In the genomic region with DNA sequence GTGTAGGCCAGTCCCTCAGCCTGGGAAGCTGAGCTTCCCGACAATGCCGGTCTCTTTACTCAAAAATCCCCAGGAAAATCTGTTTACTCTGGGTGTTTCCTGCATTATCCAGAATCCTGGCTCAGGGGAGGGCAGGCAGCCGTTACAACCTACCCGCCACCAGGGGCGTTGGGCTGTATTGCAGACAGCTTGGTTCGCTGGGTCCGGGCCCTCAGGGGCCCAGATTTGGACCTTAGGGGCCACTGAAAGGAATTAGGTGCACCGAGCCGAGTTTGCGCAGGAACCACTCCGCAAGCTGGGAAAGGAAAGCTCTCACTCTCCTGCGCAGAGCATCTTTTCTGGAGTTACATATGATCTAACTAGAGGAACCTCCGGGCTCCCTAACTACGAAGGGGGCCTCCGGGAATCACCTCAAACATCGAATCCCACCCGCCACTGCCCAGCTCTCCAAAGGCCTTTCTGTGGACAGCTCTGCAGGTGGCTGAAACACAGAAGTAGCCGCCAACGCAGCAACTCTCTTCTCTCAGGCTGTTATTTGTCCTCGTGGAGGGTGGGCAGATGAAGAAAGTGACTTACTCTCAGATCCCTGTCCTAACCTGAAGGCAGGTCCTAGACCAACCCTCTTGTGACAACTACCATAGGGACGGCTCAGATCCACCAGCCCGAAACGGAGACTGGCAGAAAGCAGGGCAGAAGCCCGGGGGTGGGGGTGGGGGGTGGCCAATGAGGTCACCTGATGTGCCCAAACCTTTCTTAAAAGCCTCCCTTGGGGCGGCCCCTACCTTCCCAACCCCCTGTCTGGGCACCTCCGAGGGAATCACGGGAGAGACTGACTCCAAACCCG, we compare ENCODE assay signal across 8 mouse cellular contexts. TPM values are rescaled to one million over a fixed set of nuclear protein-coding genes. Genes with fewer than 3 reads are reported as not detected.
DNase-seq lines count a peak whose midpoint lies in the region; ATAC-seq and TF ChIP-seq lines count a peak whose summit lies in the region.

No protein-coding gene starts in this region.

- no peak overlapping the region for H3K9ac ChIP-seq in forebrain, embryonic 13.5 days
- no peak overlapping the region for H3K9ac ChIP-seq in midbrain, embryonic 14.5 days (replicated peaks; ENCODE audit: low read length)

- H3K27ac ChIP-seq in bone marrow macrophage, adult 2 months (ENCODE audit: insufficient read depth, low read depth, low read length) = no peak overlapping the region
- no peak overlapping the region for H3K27ac ChIP-seq in forebrain, embryonic 13.5 days
- no peak overlapping the region for H3K27ac ChIP-seq in midbrain, embryonic 14.5 days (replicated peaks; ENCODE audit: low read depth, low read length)

- no peak for TF ChIP-seq POLR2A in bone marrow macrophage, adult 2 months (IDR thresholded peaks at IDR 0.05; ENCODE audit: borderline replicate concordance, low read depth, low read length)

- DNase-seq in lung, adult 18-20 months = peak; percentile 30
- no peak for DNase-seq in lung, postnatal 36 days
- DNase-seq in kidney, postnatal 14 days = peak; percentile 54
- DNase-seq in midbrain, embryonic 14.5 days = peak; percentile 68

- no peaks in the 10 kb centered on the region for H3K36me3 ChIP-seq in forebrain, embryonic 13.5 days (ENCODE audit: poor library complexity, severe bottlenecking)
- H3K36me3 ChIP-seq in midbrain, embryonic 14.5 days (ENCODE audit: control insufficient read depth, insufficient read depth, low read length) = no peaks in the 10 kb centered on the region

- no peak overlapping the region for H3K4me3 ChIP-seq in bone marrow macrophage, adult 2 months (ENCODE audit: insufficient read depth, low read length)
- H3K4me3 ChIP-seq in forebrain, embryonic 13.5 days = peak overlapping the region; percentile 10
- H3K4me3 ChIP-seq in midbrain, embryonic 14.5 days (replicated peaks; ENCODE audit: low read depth, low read length) = no peak overlapping the region

- under 1% methylated on average over 27 of the region's 28 CpGs for WGBS in forebrain, embryonic 13.5 days
- WGBS in midbrain, embryonic 14.5 days = under 1% methylated on average over 28 of the region's 28 CpGs

- H3K9me3 ChIP-seq in forebrain, embryonic 13.5 days (replicated peaks) = no peaks in the 10 kb centered on the region
- no peaks in the 10 kb centered on the region for H3K9me3 ChIP-seq in midbrain, embryonic 14.5 days (ENCODE audit: control insufficient read depth, low read length)

- H3K4me2 ChIP-seq in forebrain, embryonic 13.5 days = no peak overlapping the region
- H3K4me2 ChIP-seq in midbrain, embryonic 14.5 days (ENCODE audit: low read length) = no peak overlapping the region; the same call in 1 of the 2 replicates

- ATAC-seq in forebrain, embryonic 13.5 days = no peak
- no peak for ATAC-seq in midbrain, embryonic 14.5 days (ENCODE audit: low FRiP score, low TSS enrichment)
- no peak for ATAC-seq in inflammation-experienced regulatory T-cells, adult 6 months
- no peak for ATAC-seq in activated CD4-positive, CD25-positive, alpha-beta regulatory T cell, adult 4 months

- H3K27me3 ChIP-seq in forebrain, embryonic 13.5 days = peaks cover 51% of the 10 kb centered on the region
- H3K27me3 ChIP-seq in midbrain, embryonic 14.5 days (ENCODE audit: control insufficient read depth, insufficient read depth, low read length) = peaks cover 35% of the 10 kb centered on the region

- H3K4me1 ChIP-seq in bone marrow macrophage, adult 2 months (ENCODE audit: control insufficient read depth, insufficient read depth, low read length) = peaks cover 17% of the 10 kb centered on the region
- H3K4me1 ChIP-seq in forebrain, embryonic 13.5 days = peaks cover 53% of the 10 kb centered on the region
- peaks cover 34% of the 10 kb centered on the region for H3K4me1 ChIP-seq in midbrain, embryonic 14.5 days (ENCODE audit: control insufficient read depth, insufficient read depth, low read length)

- peak; percentile 45 for TF ChIP-seq CTCF in bone marrow macrophage, adult 2 months (IDR thresholded peaks at IDR 0.05; ENCODE audit: low read depth, low read length)

RNA-seq across cellular contexts. Expression of a gene that starts 2.6 kb away (rescaled TPM):
- polyA plus RNA-seq in bone marrow macrophage, adult 2 months (2012; ENCODE audit: insufficient read depth, insufficient read length, missing spikeins) = 15.8 and 17.2 TPM in 2 replicates
- polyA plus RNA-seq in forebrain, embryonic 13.5 days (2015; fragmentation: Nextera tagmentation; extraction: Ambion mirVana) = 10.2 and 11.5 TPM in 2 replicates
- polyA plus RNA-seq in midbrain, embryonic 14.5 days (2014; fragmentation: Nextera tagmentation; extraction: Ambion mirVana) = 19.0 and 19.3 TPM in 2 replicates
- polyA plus RNA-seq in inflammation-experienced regulatory T-cells, adult 6 months (2017; shearing (Covaris generic)) = 1 to 10 TPM; 2.0 to 3.6 (median 2.3) TPM
- polyA plus RNA-seq in activated CD4-positive, CD25-positive, alpha-beta regulatory T cell, adult 4 months (2017; shearing (Covaris generic)) = 1 to 10 TPM; 2.0 to 2.4 TPM

RNA-seq across cellular contexts. Expression of a gene that starts 47.8 kb away (rescaled TPM):
- 6.2 and 9.5 TPM in 2 replicates for polyA plus RNA-seq in bone marrow macrophage, adult 2 months (2012; ENCODE audit: insufficient read depth, insufficient read length, missing spikeins)
- polyA plus RNA-seq in forebrain, embryonic 13.5 days (2015; fragmentation: Nextera tagmentation; extraction: Ambion mirVana) = 9.8 and 12.3 TPM in 2 replicates
- 11.5 and 12.4 TPM in 2 replicates for polyA plus RNA-seq in midbrain, embryonic 14.5 days (2014; fragmentation: Nextera tagmentation; extraction: Ambion mirVana)
- polyA plus RNA-seq in inflammation-experienced regulatory T-cells, adult 6 months (2017; shearing (Covaris generic)) = 1 to 10 TPM; 6.5 to 7.6 (median 7.5) TPM
- polyA plus RNA-seq in activated CD4-positive, CD25-positive, alpha-beta regulatory T cell, adult 4 months (2017; shearing (Covaris generic)) = 1 to 10 TPM; 5.3 to 7.5 TPM
